ENCODE assay signal across 9 mouse cellular contexts in genomic region chr4:123283675-123284064, GRCm38 (mm10). TPM values are rescaled to one million over a fixed set of nuclear protein-coding genes. Genes with fewer than 3 reads are reported as not detected.
DNase-seq lines count a peak whose midpoint lies in the region; ATAC-seq and TF ChIP-seq lines count a peak whose summit lies in the region.
"Not testable (repeated sequence)": the region's sequence is repeated elsewhere in the genome, so short reads cannot be mapped to it uniquely, and the experiment has no call there.
"Had no signal": no experiment of that assay in that cellular context is flagged by ENCODE, and none has a peak within 500 bp of the region (broad histone marks: within the 10 kb centered on the region; RNA-seq: fewer than 3 reads in every experiment).

No protein-coding gene starts in this region.

- ATAC-seq in heart, embryonic 12.5 days (ENCODE audit: insufficient number of reproducible peaks, low FRiP score); liver, embryonic 14.5 days (ENCODE audit: insufficient read depth): not testable (repeated sequence)
- ATAC-seq in midbrain, embryonic 16.5 days: peak; percentile 37; the same call in 1 of the 2 replicates
- 0 out of 2 replicates have a peak, but pooled peaks have one; percentile 12 for ATAC-seq in stomach, embryonic 16.5 days (ENCODE audit: insufficient read depth, low FRiP score)

- peaks cover 31% of the 10 kb centered on the region for H3K36me3 ChIP-seq in heart, embryonic 12.5 days
- peaks cover 51% of the 10 kb centered on the region for H3K36me3 ChIP-seq in liver, embryonic 14.5 days (replicated peaks; ENCODE audit: control insufficient read depth, insufficient read depth, low read depth)
- H3K36me3 ChIP-seq in midbrain, embryonic 16.5 days (ENCODE audit: control insufficient read depth, insufficient read depth, low read length): not testable (repeated sequence)
- H3K36me3 ChIP-seq in stomach, embryonic 16.5 days (ENCODE audit: control insufficient read depth, insufficient read depth, low read length): peaks cover 14% of the 10 kb centered on the region

- not testable (repeated sequence) for H3K27ac ChIP-seq in embryonic fibroblast, embryonic 13.5 days (ENCODE audit: insufficient read depth, low read length); midbrain, embryonic 16.5 days (ENCODE audit: low read length); stomach, embryonic 16.5 days (ENCODE audit: low read length)
- peak overlapping the region; percentile 88 for H3K27ac ChIP-seq in heart, embryonic 12.5 days (ENCODE audit: poor library complexity, severe bottlenecking)
- peak overlapping the region; percentile 96 for H3K27ac ChIP-seq in liver, embryonic 14.5 days

- not testable (repeated sequence) for TF ChIP-seq POLR2A in embryonic fibroblast, embryonic 13.5 days (IDR thresholded peaks at IDR 0.05; ENCODE audit: low read depth, low read length)

- peak overlapping the region; percentile 75 for H3K9ac ChIP-seq in heart, embryonic 12.5 days
- peak overlapping the region; percentile 99 for H3K9ac ChIP-seq in liver, embryonic 14.5 days (replicated peaks)
- H3K9ac ChIP-seq in midbrain, embryonic 16.5 days (ENCODE audit: low read depth, low read length): peak overlapping the region; percentile 67
- H3K9ac ChIP-seq in stomach, embryonic 16.5 days (ENCODE audit: low read length): peak overlapping the region; percentile 72

- not testable (repeated sequence) for H3K27me3 ChIP-seq in heart, embryonic 12.5 days (replicated peaks); liver, embryonic 14.5 days (ENCODE audit: control insufficient read depth, insufficient read depth, low read length); midbrain, embryonic 16.5 days (ENCODE audit: control insufficient read depth, insufficient read depth, low read depth, low read length); stomach, embryonic 16.5 days (ENCODE audit: control insufficient read depth, insufficient read depth, low read length)

- peak; percentile 41 for DNase-seq in CD4-positive helper T cell, adult 2 months (ENCODE audit: low read depth, low spot score)
- DNase-seq in adrenal gland, postnatal 14 days: peak; percentile 76
- peak; percentile 45 for DNase-seq in kidney, adult 11 months
- not testable (repeated sequence) for DNase-seq in liver, embryonic 14.5 days (ENCODE audit: low read depth in 3 of 3, low spot score in 3 of 3)

- H3K4me3 ChIP-seq in embryonic fibroblast, embryonic 13.5 days (ENCODE audit: insufficient read depth, low read length): peak overlapping the region; percentile 95
- peak overlapping the region; percentile 66 for H3K4me3 ChIP-seq in heart, embryonic 12.5 days
- peak overlapping the region; percentile 98 to 99 for H3K4me3 ChIP-seq in liver, embryonic 14.5 days (ENCODE audit: insufficient read depth in 1 of 2, low read depth in 2 of 2, low read length in 2 of 2)
- H3K4me3 ChIP-seq in midbrain, embryonic 16.5 days (ENCODE audit: low read depth, low read length): peak overlapping the region; percentile 70
- peak overlapping the region; percentile 67 for H3K4me3 ChIP-seq in stomach, embryonic 16.5 days (replicated peaks; ENCODE audit: low read length)

- peaks cover 11% of the 10 kb centered on the region for H3K4me1 ChIP-seq in embryonic fibroblast, embryonic 13.5 days (ENCODE audit: control insufficient read depth, insufficient read depth, low read length)
- peaks cover 39% of the 10 kb centered on the region for H3K4me1 ChIP-seq in heart, embryonic 12.5 days (replicated peaks)
- peaks cover 19 to 30% of the 10 kb centered on the region in 2 experiments for H3K4me1 ChIP-seq in liver, embryonic 14.5 days (replicated peaks; ENCODE audit: control insufficient read depth in 2 of 2, insufficient read depth in 2 of 2, low read length in 1 of 2)
- peaks cover 22% of the 10 kb centered on the region for H3K4me1 ChIP-seq in midbrain, embryonic 16.5 days (ENCODE audit: control insufficient read depth, insufficient read depth, low read length)
- peaks cover 25% of the 10 kb centered on the region for H3K4me1 ChIP-seq in stomach, embryonic 16.5 days (ENCODE audit: control insufficient read depth, insufficient read depth, low read length)

- not testable (repeated sequence) for TF ChIP-seq EP300 in liver, embryonic 14.5 days (IDR thresholded peaks at IDR 0.05; ENCODE audit: low read depth)

- not testable (repeated sequence) for H3K9me3 ChIP-seq in heart, embryonic 12.5 days (replicated peaks); liver, embryonic 14.5 days (ENCODE audit: control insufficient read depth, low read length); midbrain, embryonic 16.5 days (replicated peaks; ENCODE audit: control insufficient read depth, low read length, poor library complexity, severe bottlenecking); stomach, embryonic 16.5 days (replicated peaks; ENCODE audit: control insufficient read depth, low read length)

- not testable (repeated sequence) for TF ChIP-seq CTCF in embryonic fibroblast, embryonic 13.5 days (IDR thresholded peaks at IDR 0.05; ENCODE audit: borderline replicate concordance, insufficient read depth, low read length); liver, embryonic 14.5 days (IDR thresholded peaks at IDR 0.05; ENCODE audit: low read depth)

- H3K4me2 ChIP-seq in heart, embryonic 12.5 days: peak overlapping the region; percentile 97
- H3K4me2 ChIP-seq in liver, embryonic 14.5 days (ENCODE audit: low read depth): peak overlapping the region; percentile 71
- H3K4me2 ChIP-seq in midbrain, embryonic 16.5 days (ENCODE audit: low read length): peak overlapping the region; percentile 95
- H3K4me2 ChIP-seq in stomach, embryonic 16.5 days (ENCODE audit: low read depth, low read length): peak overlapping the region; percentile 87

- WGBS in heart, embryonic 12.5 days: 2% methylated on average over 15 of the region's 15 CpGs
- WGBS in liver, embryonic 14.5 days (ENCODE audit: insufficient replicate concordance): under 1% methylated on average over 14 of the region's 15 CpGs
- WGBS in midbrain, embryonic 16.5 days: under 1% methylated on average over 14 of the region's 15 CpGs
- under 1% methylated on average over 12 of the region's 15 CpGs for WGBS in stomach, embryonic 16.5 days

RNA-seq across cellular contexts. Expression of gene Pabpc4, which starts 21.5 kb away (rescaled TPM):
- total RNA-seq in adrenal gland, postnatal 14 days (2021): 98.4 and 98.6 TPM in 2 replicates
- polyA plus RNA-seq in embryonic fibroblast, embryonic 13.5 days (2011; ENCODE audit: insufficient read length, low read depth, missing spikeins): 151 and 154 TPM in 2 replicates
- 62.7 and 63.0 TPM in 2 replicates for polyA plus RNA-seq in heart, embryonic 12.5 days (2016; fragmentation: Nextera tagmentation; extraction: Ambion mirVana)
- polyA plus RNA-seq in liver, embryonic 14.5 days (2012; rRNA removed): 209 and 244 TPM in 2 replicates
- 101 and 112 TPM in 2 replicates for polyA plus RNA-seq in liver, embryonic 14.5 days (2014; fragmentation: Nextera tagmentation; extraction: Ambion mirVana)
- 28.1 and 29.5 TPM in 2 replicates for polyA plus RNA-seq in midbrain, embryonic 16.5 days (2015; fragmentation: Nextera tagmentation; extraction: Ambion mirVana)
- polyA plus RNA-seq in stomach, embryonic 16.5 days (2015; fragmentation: Nextera tagmentation; extraction: Ambion mirVana): 31.2 and 42.5 TPM in 2 replicates

RNA-seq across cellular contexts. Expression of gene Oxct2a, which starts 39.8 kb away (rescaled TPM):
- not detected in 2 replicates for total RNA-seq in adrenal gland, postnatal 14 days (2021)
- not detected in 2 replicates for polyA plus RNA-seq in embryonic fibroblast, embryonic 13.5 days (2011; ENCODE audit: insufficient read length, low read depth, missing spikeins)
- polyA plus RNA-seq in heart, embryonic 12.5 days (2016; fragmentation: Nextera tagmentation; extraction: Ambion mirVana): not detected in 2 replicates
- 0.03 and 0.08 TPM in 2 replicates for polyA plus RNA-seq in liver, embryonic 14.5 days (2012; rRNA removed)
- polyA plus RNA-seq in liver, embryonic 14.5 days (2014; fragmentation: Nextera tagmentation; extraction: Ambion mirVana): not detected in 2 replicates
- 0.15 TPM in 1 of 2 replicates, not detected in the other for polyA plus RNA-seq in midbrain, embryonic 16.5 days (2015; fragmentation: Nextera tagmentation; extraction: Ambion mirVana)
- polyA plus RNA-seq in stomach, embryonic 16.5 days (2015; fragmentation: Nextera tagmentation; extraction: Ambion mirVana): not detected in 2 replicates
- total RNA-seq: heart, postnatal 14 days had no signal

RNA-seq across cellular contexts. Expression of gene Heyl, which starts 50.3 kb away (rescaled TPM):
- total RNA-seq in adrenal gland, postnatal 14 days (2021): 14.1 and 17.8 TPM in 2 replicates
- 1.3 and 2.9 TPM in 2 replicates for polyA plus RNA-seq in embryonic fibroblast, embryonic 13.5 days (2011; ENCODE audit: insufficient read length, low read depth, missing spikeins)
- 6.8 and 7.3 TPM in 2 replicates for polyA plus RNA-seq in heart, embryonic 12.5 days (2016; fragmentation: Nextera tagmentation; extraction: Ambion mirVana)
- 0.29 and 0.42 TPM in 2 replicates for polyA plus RNA-seq in liver, embryonic 14.5 days (2012; rRNA removed)
- 0.46 and 0.62 TPM in 2 replicates for polyA plus RNA-seq in liver, embryonic 14.5 days (2014; fragmentation: Nextera tagmentation; extraction: Ambion mirVana)
- 5.6 and 6.2 TPM in 2 replicates for polyA plus RNA-seq in midbrain, embryonic 16.5 days (2015; fragmentation: Nextera tagmentation; extraction: Ambion mirVana)
- 18.5 and 21.3 TPM in 2 replicates for polyA plus RNA-seq in stomach, embryonic 16.5 days (2015; fragmentation: Nextera tagmentation; extraction: Ambion mirVana)

RNA-seq across cellular contexts. Expression of gene Bmp8a, which starts 59.4 kb away (rescaled TPM):
- total RNA-seq in adrenal gland, postnatal 14 days (2021): 0.34 TPM in 1 of 2 replicates, not detected in the other
- 0.70 TPM in 1 of 2 replicates, not detected in the other for polyA plus RNA-seq in embryonic fibroblast, embryonic 13.5 days (2011; ENCODE audit: insufficient read length, low read depth, missing spikeins)
- 0.14 and 0.31 TPM in 2 replicates for polyA plus RNA-seq in heart, embryonic 12.5 days (2016; fragmentation: Nextera tagmentation; extraction: Ambion mirVana)
- polyA plus RNA-seq in liver, embryonic 14.5 days (2012; rRNA removed): 0.08 and 0.14 TPM in 2 replicates
- polyA plus RNA-seq in liver, embryonic 14.5 days (2014; fragmentation: Nextera tagmentation; extraction: Ambion mirVana): 0.16 TPM in 1 of 2 replicates, not detected in the other
- 0.21 TPM in 1 of 2 replicates, not detected in the other for polyA plus RNA-seq in midbrain, embryonic 16.5 days (2015; fragmentation: Nextera tagmentation; extraction: Ambion mirVana)
- polyA plus RNA-seq in stomach, embryonic 16.5 days (2015; fragmentation: Nextera tagmentation; extraction: Ambion mirVana): 0.48 and 0.65 TPM in 2 replicates
